Mouse (Mus musculus) cerebellum, adult 2 months (tissue): Measurements from ENCODE around the gene Alk.

Experiments used
- CTCF ChIP-seq: fragments of 200-500 bp; IDR thresholded peaks from 2 replicates; pipeline ENCODE4 v1.5.1; 2011; ENCODE audit warnings: low read depth, mild to moderate bottlenecking, control low read depth, low read length, moderate library complexity, borderline replicate concordance; ENCODE audit not compliant: insufficient read depth
- POLR2A ChIP-seq: fragments of 200-500 bp; IDR thresholded peaks from 2 replicates; pipeline ENCODE4 v1.6.1; 2011; ENCODE audit warnings: low read length, control low read depth, borderline replicate concordance; ENCODE audit not compliant: insufficient read depth

DNA sequence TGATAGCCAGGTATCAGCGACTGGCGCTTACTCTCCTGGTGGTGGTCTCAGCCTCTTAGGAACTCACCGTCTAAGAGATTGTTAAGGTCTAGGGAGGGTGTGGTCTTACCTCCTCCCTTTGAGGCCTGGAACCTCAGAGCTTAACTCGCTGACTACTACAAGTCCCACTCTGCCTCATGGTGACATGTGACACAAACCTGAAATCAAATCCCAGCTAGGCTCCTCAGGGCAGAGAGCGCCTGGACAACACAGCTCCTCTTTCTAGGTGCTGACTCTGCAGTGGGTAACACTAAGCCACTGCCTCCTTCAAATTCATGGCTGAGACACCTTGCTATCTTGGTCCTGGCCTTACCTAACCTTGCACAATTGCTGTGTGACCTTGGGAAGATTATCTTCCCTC lies 689.5 kb downstream of the Alk start:
- TF ChIP-seq POLR2A (no peak), CTCF (no peak)
